Mouse (Mus musculus): ENCODE data around the gene Kng1. TPM values are rescaled to one million over a fixed set of nuclear protein-coding genes. Genes with fewer than 3 reads are reported as not detected.
"Not testable (repeated sequence)": the region's sequence is repeated elsewhere in the genome, so short reads cannot be mapped to it uniquely, and the experiment has no call there.

The Kng1 gene
- polyA plus RNA-seq, 1 experiment, result 1.5 TPM

- no peaks in the 10 kb centered on the region for H3K4me1 ChIP-seq (ENCODE audit: control insufficient read depth, insufficient read depth, low read length)
- no peak for TF ChIP-seq CTCF (IDR thresholded peaks at IDR 0.05; ENCODE audit: borderline replicate concordance, insufficient read depth, low read length)
- TF ChIP-seq POLR2A (IDR thresholded peaks at IDR 0.05; ENCODE audit: low read depth, low read length), result no peak
Observed at GRCm38 (mm10) chr16:23037744-23038143, 19.9 kb upstream of the Kng1 start.

GRCm38 (mm10) chr16:23039281-23039680, 18.4 kb upstream of the Kng1 start:
- Histone ChIP-seq H3K27ac (ENCODE audit: insufficient read depth, low read length) (no peak overlapping the region), H3K4me1 (ENCODE audit: control insufficient read depth, insufficient read depth, low read length) (no peaks in the 10 kb centered on the region), H3K4me3 (ENCODE audit: insufficient read depth, low read length) (no peak overlapping the region)
- TF ChIP-seq POLR2A (IDR thresholded peaks at IDR 0.05; ENCODE audit: low read depth, low read length) (no peak), CTCF (IDR thresholded peaks at IDR 0.05; ENCODE audit: borderline replicate concordance, insufficient read depth, low read length) (no peak)

More at GRCm38 (mm10) chr16:23037744-23038143, 19.9 kb upstream of the Kng1 start:
- Histone ChIP-seq H3K4me3 (ENCODE audit: insufficient read depth, low read length) (no peak overlapping the region), H3K27ac (ENCODE audit: insufficient read depth, low read length) (no peak overlapping the region)

GRCm38 (mm10) chr16:23040876-23041275, 16.8 kb upstream of the Kng1 start:
- H3K27ac ChIP-seq (ENCODE audit: insufficient read depth, low read length), result no peak overlapping the region
- no peak overlapping the region for H3K4me3 ChIP-seq (ENCODE audit: insufficient read depth, low read length)

GRCm38 (mm10) chr16:23046319-23046718, 11.3 kb upstream of the Kng1 start:
- no peak for TF ChIP-seq POLR2A (IDR thresholded peaks at IDR 0.05; ENCODE audit: low read depth, low read length)
- no peak for TF ChIP-seq CTCF (IDR thresholded peaks at IDR 0.05; ENCODE audit: borderline replicate concordance, insufficient read depth, low read length)
- Histone ChIP-seq H3K4me3 (ENCODE audit: insufficient read depth, low read length) (no peak overlapping the region), H3K4me1 (ENCODE audit: control insufficient read depth, insufficient read depth, low read length) (no peaks in the 10 kb centered on the region), H3K27ac (ENCODE audit: insufficient read depth, low read length) (no peak overlapping the region)

More at GRCm38 (mm10) chr16:23040876-23041275, 16.8 kb upstream of the Kng1 start:
- TF ChIP-seq POLR2A (IDR thresholded peaks at IDR 0.05; ENCODE audit: low read depth, low read length) (no peak), CTCF (IDR thresholded peaks at IDR 0.05; ENCODE audit: borderline replicate concordance, insufficient read depth, low read length) (no peak)
- H3K4me1 ChIP-seq (ENCODE audit: control insufficient read depth, insufficient read depth, low read length), result no peaks in the 10 kb centered on the region

GRCm38 (mm10) chr16:23059630-23060029, 2.0 kb downstream of the Kng1 start:
- H3K27ac ChIP-seq (ENCODE audit: insufficient read depth, low read length); H3K4me3 ChIP-seq (ENCODE audit: insufficient read depth, low read length); H3K4me1 ChIP-seq (ENCODE audit: control insufficient read depth, insufficient read depth, low read length): not testable (repeated sequence)

GRCm38 (mm10) chr16:23060781-23061325, 3.2 kb downstream of the Kng1 start:
- not testable (repeated sequence) for H3K4me1 ChIP-seq (ENCODE audit: control insufficient read depth, insufficient read depth, low read length); H3K27ac ChIP-seq (ENCODE audit: insufficient read depth, low read length); H3K4me3 ChIP-seq (ENCODE audit: insufficient read depth, low read length)

GRCm38 (mm10) chr16:23077516-23077915, 19.9 kb downstream of the Kng1 start:
- H3K4me1 ChIP-seq (ENCODE audit: control insufficient read depth, insufficient read depth, low read length); H3K4me3 ChIP-seq (ENCODE audit: insufficient read depth, low read length); H3K27ac ChIP-seq (ENCODE audit: insufficient read depth, low read length): not testable (repeated sequence)

- not testable (repeated sequence) for H3K4me3 ChIP-seq (ENCODE audit: insufficient read depth, low read length); H3K4me1 ChIP-seq (ENCODE audit: control insufficient read depth, insufficient read depth, low read length); H3K27ac ChIP-seq (ENCODE audit: insufficient read depth, low read length)
Observed at GRCm38 (mm10) chr16:23087159-23087558, 29.5 kb downstream of the Kng1 start.

- H3K4me3 ChIP-seq (ENCODE audit: insufficient read depth, low read length); H3K4me1 ChIP-seq (ENCODE audit: control insufficient read depth, insufficient read depth, low read length); H3K27ac ChIP-seq (ENCODE audit: insufficient read depth, low read length): not testable (repeated sequence)
Observed at GRCm38 (mm10) chr16:23087712-23088111, 30.0 kb downstream of the Kng1 start.

- not testable (repeated sequence) for H3K4me1 ChIP-seq (ENCODE audit: control insufficient read depth, insufficient read depth, low read length); H3K27ac ChIP-seq (ENCODE audit: insufficient read depth, low read length); H3K4me3 ChIP-seq (ENCODE audit: insufficient read depth, low read length)
Observed at GRCm38 (mm10) chr16:23088491-23088890, 30.8 kb downstream of the Kng1 start.

- H3K27ac ChIP-seq (ENCODE audit: insufficient read depth, low read length); H3K4me3 ChIP-seq (ENCODE audit: insufficient read depth, low read length); H3K4me1 ChIP-seq (ENCODE audit: control insufficient read depth, insufficient read depth, low read length): not testable (repeated sequence)
Observed at GRCm38 (mm10) chr16:23091345-23091744, 33.7 kb downstream of the Kng1 start.

Data from embryonic fibroblast, embryonic 13.5 days (primary cell).